Mouse (Mus musculus) cerebellum, adult 2 months (tissue): ENCODE measurements around the gene Card9.

Experiments
- CTCF ChIP-seq: fragments of 200-500 bp; IDR thresholded peaks from 2 replicates; pipeline ENCODE4 v1.5.1; 2011; ENCODE audit warnings: low read depth, mild to moderate bottlenecking, control low read depth, low read length, moderate library complexity, borderline replicate concordance; ENCODE audit not compliant: insufficient read depth
- POLR2A ChIP-seq: fragments of 200-500 bp; IDR thresholded peaks from 2 replicates; pipeline ENCODE4 v1.6.1; 2011; ENCODE audit warnings: low read length, control low read depth, borderline replicate concordance; ENCODE audit not compliant: insufficient read depth

GRCm38 (mm10) chr2:26401023-26401422 is 40.3 kb upstream of the Card9 start:
- no peak for TF ChIP-seq POLR2A
- TF ChIP-seq CTCF = no peak
